Mouse (Mus musculus) liver, embryonic 14.5 days (tissue): ENCODE measurements at regions not wholly inside any gene's neighbourhood (a gene's known extent, or its start where the extent isn't known, plus 50 kb on each side); places are given as distances from the start of the nearest gene placed in this dataset.

Experiments
- ATAC-seq: fragments of 200-750 bp; cut with Nextera tagmentation; 2 replicates; pipeline ENCODE4 v1.8.0; 2017; ENCODE audit warnings: moderate number of reproducible peaks, mild to moderate bottlenecking, moderate library complexity; ENCODE audit not compliant: insufficient read depth
- DNase-seq, 3 experiments: peaks; one replicate each; pipeline ENCODE4 v3.0.0-alpha.2; 2012 to 2013; ENCODE audit warnings: low read depth in 3 of 3, low spot score in 3 of 3
- H3K27ac ChIP-seq: fragments of 300-500 bp; sonication (generic); 2 replicates; pipeline ENCODE4 v1.5.1; 2014; ENCODE audit warnings: moderate library complexity, mild to moderate bottlenecking, control low read depth, inconsistent platforms
- H3K27me3 ChIP-seq: fragments of 300-500 bp; sonication (generic); 2 replicates; pipeline ENCODE4 v1.6.1; 2014; ENCODE audit warnings: mild to moderate bottlenecking, low read length, moderate library complexity; ENCODE audit not compliant: control insufficient read depth, insufficient read depth
- H3K36me3 ChIP-seq: fragments of 300-500 bp; sonication (generic); replicated peaks from 2 replicates; pipeline ENCODE4 v1.6.1; 2014; ENCODE audit warnings: low read depth; ENCODE audit not compliant: control insufficient read depth, insufficient read depth
- H3K4me1 ChIP-seq, 2 experiments: fragments of 200-500 bp in 1 of 2; fragments of 300-500 bp in 1 of 2; sonication (generic) in 1 of 2; replicated peaks; 2 replicates each; pipeline ENCODE4 v1.6.1; 2012 to 2014; ENCODE audit warnings: antibody characterized with exemption in 1 of 2, inconsistent platforms in 1 of 2, low read length in 1 of 2; ENCODE audit not compliant: control insufficient read depth in 2 of 2, insufficient read depth in 2 of 2
- H3K4me2 ChIP-seq: fragments of 300-500 bp; sonication (generic); 2 replicates; pipeline ENCODE4 v1.6.1; 2014; ENCODE audit warnings: low read depth, mild to moderate bottlenecking, control low read depth, moderate library complexity
- H3K4me3 ChIP-seq, 2 experiments: fragments of 200-500 bp in 1 of 2; fragments of 300-500 bp in 1 of 2; sonication (generic) in 1 of 2; 2 replicates each; pipeline ENCODE4 v1.5.1; 2012 to 2014; ENCODE audit warnings: low read depth in 2 of 2, low read length in 2 of 2, mild to moderate bottlenecking in 2 of 2, control low read depth in 1 of 2, inconsistent platforms in 1 of 2, moderate library complexity in 1 of 2; ENCODE audit not compliant: insufficient read depth in 1 of 2
- H3K9ac ChIP-seq: fragments of 300-500 bp; sonication (generic); replicated peaks from 2 replicates; pipeline ENCODE4 v1.6.1; 2014; ENCODE audit warnings: mild to moderate bottlenecking, control low read depth, moderate library complexity
- H3K9me3 ChIP-seq: fragments of 300-500 bp; sonication (generic); 2 replicates; pipeline ENCODE4 v1.6.1; 2016; ENCODE audit warnings: low read length, mixed read lengths; ENCODE audit not compliant: control insufficient read depth
- CTCF ChIP-seq: IDR thresholded peaks from 2 replicates; pipeline ENCODE4 v1.5.1; 2016; ENCODE audit warnings: antibody characterized with exemption, low read depth, control low read depth
- EP300 ChIP-seq: IDR thresholded peaks from 2 replicates; pipeline ENCODE4 v1.6.1; 2016; ENCODE audit warnings: antibody characterized with exemption, low read depth
- WGBS: fragments of 180-500 bp; shearing (Covaris S2); extraction: QIAGEN DNeasy Blood & Tissue Kit; methylation state at CpG from one replicate; pipeline ENCODE4 v1.1.7; 2014; ENCODE audit not compliant: insufficient replicate concordance; 5-methylcytosine and 5-hydroxymethylcytosine counted together

- WGBS, result 78% methylated on average over 3 of the region's 3 CpGs
Observed at GRCm38 (mm10) chr3:149339374-149339753, 349.0 kb upstream of the Adgrl2 start.

DNA sequence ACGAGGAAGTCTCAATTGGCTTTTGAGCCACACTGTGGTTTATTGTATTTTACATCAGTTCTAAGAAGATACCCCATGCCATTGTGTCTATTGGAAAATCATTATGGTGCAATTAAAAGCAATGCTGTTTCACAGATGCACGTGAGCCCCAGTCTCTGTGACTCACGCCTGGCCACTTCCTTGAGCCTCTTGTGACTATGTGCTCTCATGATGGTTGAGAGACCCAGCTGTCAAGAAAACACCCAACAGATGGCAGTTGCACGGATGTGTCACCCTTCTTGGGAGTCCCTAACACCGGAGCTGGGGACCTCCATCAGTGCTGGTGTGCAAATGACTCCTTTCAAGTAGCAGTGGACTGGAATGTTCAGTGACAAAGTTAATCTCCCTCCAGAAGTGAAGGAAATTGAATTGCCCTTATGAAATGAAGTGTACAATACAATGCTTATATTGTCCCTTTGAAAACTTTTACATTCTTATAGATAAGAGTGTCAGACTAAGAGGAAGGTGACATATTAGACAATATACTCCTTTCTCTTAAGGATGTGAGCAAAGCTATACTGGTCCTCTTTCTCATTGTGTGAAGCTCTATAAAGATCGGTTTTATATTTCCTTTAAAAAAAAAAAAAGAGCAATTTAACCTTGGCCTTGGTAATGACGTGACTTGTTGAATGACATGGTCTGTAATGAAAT lies 348.5 kb upstream of the Adgrl2 start:
- H3K36me3 ChIP-seq, result no peaks in the 10 kb centered on the region
- no peaks in the 10 kb centered on the region for H3K27me3 ChIP-seq
- no peaks in the 10 kb centered on the region for H3K9me3 ChIP-seq
- WGBS, result 57% methylated on average over 7 of the region's 7 CpGs
- no peak overlapping the region for H3K27ac ChIP-seq
- DNase-seq (no peak), ATAC-seq (no peak)
- TF ChIP-seq CTCF (no peak), EP300 (no peak)
- no peak overlapping the region for H3K4me2 ChIP-seq
- no peaks in the 10 kb centered on the region for H3K4me1 ChIP-seq
- H3K9ac ChIP-seq, result no peak overlapping the region
- no peak overlapping the region for H3K4me3 ChIP-seq

More at GRCm38 (mm10) chr3:149339374-149339753, 349.0 kb upstream of the Adgrl2 start:
- H3K4me2 ChIP-seq, result no peak overlapping the region
- DNase-seq (no peak), ATAC-seq (no peak)
- H3K4me1 ChIP-seq, result no peaks in the 10 kb centered on the region
- TF ChIP-seq CTCF (no peak), EP300 (no peak)
- no peak overlapping the region for H3K4me3 ChIP-seq
- no peak overlapping the region for H3K9ac ChIP-seq
- H3K27ac ChIP-seq, result no peak overlapping the region
- H3K36me3 ChIP-seq, result no peaks in the 10 kb centered on the region
- no peaks in the 10 kb centered on the region for H3K9me3 ChIP-seq
- no peaks in the 10 kb centered on the region for H3K27me3 ChIP-seq

DNA sequence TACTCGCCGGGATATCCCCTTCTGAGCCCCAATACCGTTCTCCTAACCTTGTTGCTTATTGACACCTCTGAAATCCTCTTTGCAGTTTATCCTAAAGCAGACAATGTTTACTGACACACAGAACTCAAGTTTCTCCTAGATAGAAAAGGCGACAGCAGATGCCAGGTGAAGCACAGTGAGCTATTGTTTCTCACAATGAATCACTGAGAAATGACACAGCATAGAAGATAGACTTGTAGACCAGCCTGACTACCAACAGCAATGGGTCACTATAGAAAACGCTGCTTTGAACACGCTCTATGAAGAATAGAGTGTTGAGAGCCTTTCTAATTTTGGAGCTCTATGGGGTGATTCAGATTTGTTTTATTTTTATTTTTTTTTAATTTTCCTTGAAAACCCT lies 344.9 kb upstream of the Adgrl2 start:
- TF ChIP-seq EP300 (no peak), CTCF (no peak)
- DNase-seq (no peak), ATAC-seq (no peak)
- H3K4me1 ChIP-seq, result no peaks in the 10 kb centered on the region
- no peaks in the 10 kb centered on the region for H3K9me3 ChIP-seq
- H3K27me3 ChIP-seq, result no peaks in the 10 kb centered on the region
- no peak overlapping the region for H3K9ac ChIP-seq
- no peak overlapping the region for H3K27ac ChIP-seq
- H3K36me3 ChIP-seq, result no peaks in the 10 kb centered on the region
- H3K4me2 ChIP-seq, result no peak overlapping the region
- no peak overlapping the region for H3K4me3 ChIP-seq
- 59% methylated on average over 6 of the region's 6 CpGs for whole genome bisulfite sequencing

DNA sequence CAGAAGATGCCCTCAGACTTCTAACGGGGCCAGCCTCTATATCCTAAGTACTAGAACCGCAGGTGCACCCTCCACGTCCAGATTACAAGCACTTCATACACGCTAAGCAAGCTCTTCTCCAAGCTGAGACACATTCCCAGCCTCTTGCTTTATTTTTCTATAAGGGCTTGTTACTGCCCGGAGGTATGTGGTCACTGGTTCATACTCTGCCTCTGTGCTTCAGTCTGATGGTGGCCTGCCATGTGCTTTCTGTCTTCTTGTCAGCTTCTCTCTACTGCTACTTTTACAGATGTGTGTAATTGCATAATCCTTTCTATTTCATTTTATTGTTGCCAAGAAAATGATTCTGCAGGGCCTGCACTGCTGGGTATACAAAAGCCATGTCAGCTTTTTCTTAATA lies 343.3 kb upstream of the Adgrl2 start:
- Histone ChIP-seq H3K4me1 (no peaks in the 10 kb centered on the region; a peak in 1 of 4 replicates), H3K36me3 (no peaks in the 10 kb centered on the region), H3K4me2 (no peak overlapping the region), H3K27ac (no peak overlapping the region), H3K4me3 (no peak overlapping the region), H3K27me3 (no peaks in the 10 kb centered on the region), H3K9me3 (no peaks in the 10 kb centered on the region), H3K9ac (no peak overlapping the region)
- 64% methylated on average over 5 of the region's 5 CpGs for WGBS
- ATAC-seq (no peak), DNase-seq (no peak)
- TF ChIP-seq EP300 (no peak), CTCF (no peak)

GRCm38 (mm10) chr3:149333131-149333530 lies 342.8 kb upstream of the Adgrl2 start:
- H3K9ac ChIP-seq, result no peak overlapping the region
- no peak for ATAC-seq

More at GRCm38 (mm10) chr3:149333131-149333530, 342.8 kb upstream of the Adgrl2 start:
- H3K27me3 ChIP-seq, result no peaks in the 10 kb centered on the region
- H3K4me1 ChIP-seq, result no peaks in the 10 kb centered on the region; a peak in 1 of 4 replicates
- no peak overlapping the region for H3K4me2 ChIP-seq
- no peak overlapping the region for H3K27ac ChIP-seq
- 44% methylated on average over 10 of the region's 10 CpGs for WGBS
- no peak overlapping the region for H3K4me3 ChIP-seq
- no peak for TF ChIP-seq CTCF
- no peak for TF ChIP-seq EP300
- H3K36me3 ChIP-seq, result no peaks in the 10 kb centered on the region
- no peaks in the 10 kb centered on the region for H3K9me3 ChIP-seq
- no peak for DNase-seq
